Mouse (Mus musculus): ENCODE results near the gene Alg1. TPM values are rescaled to one million over a fixed set of nuclear protein-coding genes. Genes with fewer than 3 reads are reported as not detected.

Alg1 gene
- polyA plus RNA-seq, 1 experiment: not detected

DNA sequence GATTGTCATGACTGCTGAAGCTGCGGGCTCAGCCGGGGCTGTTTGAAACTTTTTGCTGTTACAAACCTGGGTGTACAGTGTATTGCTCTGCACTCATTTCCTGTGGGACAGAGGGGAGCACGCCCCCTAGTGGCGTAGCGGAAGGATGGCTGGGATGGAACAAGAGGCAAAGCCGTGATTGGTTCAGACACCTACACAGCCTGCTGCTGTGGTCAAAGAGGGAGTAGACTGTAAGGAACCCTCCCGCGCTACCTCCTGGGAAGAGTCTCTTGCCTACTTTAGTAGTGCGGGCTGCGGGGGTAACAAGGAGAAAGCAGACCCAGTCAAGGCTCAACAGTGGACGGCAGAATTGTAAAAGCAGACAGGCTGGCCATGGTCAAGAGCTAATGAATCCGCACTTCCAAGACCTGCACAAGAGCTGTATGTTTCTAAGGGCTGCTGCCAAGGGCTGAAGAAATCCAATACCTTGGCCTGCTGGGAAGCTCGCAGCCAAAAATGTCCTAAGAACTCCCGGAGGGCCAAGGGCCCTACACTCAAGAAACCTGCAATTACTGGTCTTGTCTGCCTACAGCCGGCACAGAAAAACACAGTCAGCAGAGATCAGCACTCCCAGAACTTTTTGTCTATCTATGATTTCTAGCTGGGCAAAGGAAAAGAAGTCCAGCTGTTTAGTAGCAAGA, 21.1 kb downstream of the Alg1 start:
- Histone ChIP-seq H3K4me3 (ENCODE audit: insufficient read depth, low read depth, low read length) (0 out of 2 replicates have a peak overlapping the region, but pooled peaks have one; percentile 3), H3K27ac (ENCODE audit: insufficient read depth, low read depth, low read length) (no peak overlapping the region)

DNA sequence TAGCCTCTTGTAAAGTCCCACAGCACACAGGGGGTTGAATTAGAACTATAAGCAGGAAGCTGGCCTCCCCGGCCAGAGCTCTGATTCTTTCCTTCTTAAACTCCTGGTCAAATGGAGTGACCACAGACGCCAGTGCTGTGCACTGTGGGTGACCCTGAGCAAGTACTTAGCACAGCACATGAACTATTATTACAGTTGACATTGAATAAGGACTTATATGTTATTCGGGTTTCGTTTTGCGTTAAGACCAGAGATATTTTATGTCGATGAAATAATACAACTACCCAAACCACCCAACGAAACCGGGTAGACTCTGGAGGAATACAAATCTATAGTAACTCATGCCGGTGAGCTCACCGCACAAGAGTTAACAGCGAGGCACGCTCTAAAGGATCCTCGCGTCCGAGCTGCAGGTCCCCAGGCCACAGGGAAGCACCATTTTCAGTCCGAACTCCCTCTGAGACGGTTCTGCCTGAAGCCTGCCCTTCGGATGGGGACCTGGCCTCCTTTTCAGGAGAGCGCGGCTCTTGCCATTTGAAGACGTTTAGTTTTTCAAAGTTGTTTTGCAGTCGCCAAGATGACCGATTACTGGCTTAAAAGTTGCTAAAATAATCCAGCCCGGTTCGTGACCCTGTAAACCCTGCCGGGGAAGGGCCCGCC, 21.8 kb downstream of the Alg1 start:
- 0 out of 2 replicates have a peak overlapping the region, but pooled peaks have one; percentile 17 for H3K27ac ChIP-seq (ENCODE audit: insufficient read depth, low read depth, low read length)
- TF ChIP-seq CTCF (IDR thresholded peaks at IDR 0.05; ENCODE audit: insufficient read depth, low read depth, low read length) (no peak), POLR2A (IDR thresholded peaks at IDR 0.05; ENCODE audit: insufficient read depth, low read depth, low read length) (no peak)
- H3K4me3 ChIP-seq (ENCODE audit: insufficient read depth, low read depth, low read length): peak overlapping the region; percentile 55
- H3K4me1 ChIP-seq (ENCODE audit: control insufficient read depth, insufficient read depth, low read length): peaks cover 11% of the 10 kb centered on the region
- WGBS: 5% methylated on average over 27 of the region's 27 CpGs

More for the DNA sequence above, 21.1 kb downstream of the Alg1 start:
- peaks cover 11% of the 10 kb centered on the region for H3K4me1 ChIP-seq (ENCODE audit: control insufficient read depth, insufficient read depth, low read length)
- 13% methylated on average over 15 of the region's 15 CpGs for WGBS
- TF ChIP-seq POLR2A (IDR thresholded peaks at IDR 0.05; ENCODE audit: insufficient read depth, low read depth, low read length): no peak
- peak; percentile 72; the same call in 1 of the 2 replicates for TF ChIP-seq CTCF (IDR thresholded peaks at IDR 0.05; ENCODE audit: insufficient read depth, low read depth, low read length)

DNA sequence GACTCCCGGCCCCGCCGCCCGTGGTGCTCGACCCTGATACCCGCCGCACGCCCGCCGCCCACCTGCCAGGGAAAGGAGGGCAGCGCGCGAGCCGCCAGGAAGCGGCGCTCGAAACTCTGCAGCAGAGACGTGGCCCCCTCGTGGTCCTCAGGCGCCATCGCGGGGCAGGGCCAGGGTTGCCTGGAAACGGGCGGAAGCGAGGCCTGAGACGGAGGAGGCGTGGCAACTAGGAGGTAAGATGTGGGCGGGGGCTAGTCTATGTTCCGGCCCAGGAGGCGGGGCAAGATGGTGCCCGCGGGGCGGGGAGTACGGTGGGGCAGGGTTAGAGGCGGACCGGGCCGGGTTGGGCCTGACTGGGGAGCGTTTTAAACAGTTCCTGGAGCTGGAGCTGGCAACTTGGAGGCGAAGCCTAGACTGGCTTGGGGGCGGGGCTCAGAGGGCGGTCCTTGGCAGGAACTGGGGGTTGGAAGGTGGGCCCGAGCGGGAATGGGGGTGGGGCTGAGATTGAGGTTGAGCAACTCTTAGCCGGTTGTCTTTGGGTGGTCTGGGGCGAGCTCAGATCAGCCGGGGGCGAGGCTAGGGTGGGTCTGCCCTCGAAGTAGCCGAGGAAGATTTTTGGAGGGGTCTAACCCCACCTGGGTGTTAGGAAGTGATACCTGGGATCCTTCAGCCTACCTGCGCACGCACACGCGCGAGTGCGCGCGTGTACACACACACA, 22.5 kb downstream of the Alg1 start, which contains the start of gene Eef2kmt:
Gene Eef2kmt, minus strand, starts transcription at position 205 of the 718 bp plus-strand sequence.
- peak within 1 kb of the TSS; percentile 55 for H3K4me3 ChIP-seq (ENCODE audit: insufficient read depth, low read depth, low read length)
- H3K4me1 ChIP-seq (ENCODE audit: control insufficient read depth, insufficient read depth, low read length): peaks cover 11% of the 10 kb centered on the region
- TF ChIP-seq CTCF (IDR thresholded peaks at IDR 0.05; ENCODE audit: insufficient read depth, low read depth, low read length): peak; percentile 62; the same call in 1 of the 2 replicates
- TF ChIP-seq POLR2A (IDR thresholded peaks at IDR 0.05; ENCODE audit: insufficient read depth, low read depth, low read length): peak; percentile 36; the same call in 1 of the 2 replicates
- WGBS: 2% methylated on average over 57 of the region's 57 CpGs
- H3K27ac ChIP-seq (ENCODE audit: insufficient read depth, low read depth, low read length): 0 out of 2 replicates have a peak within 1 kb of the TSS, but pooled peaks have one; percentile 17

- Histone ChIP-seq H3K4me1 (ENCODE audit: control insufficient read depth, insufficient read depth, low read length) (no peaks in the 10 kb centered on the region), H3K27ac (ENCODE audit: insufficient read depth, low read depth, low read length) (no peak overlapping the region), H3K4me3 (ENCODE audit: insufficient read depth, low read depth, low read length) (no peak overlapping the region)
- TF ChIP-seq CTCF (IDR thresholded peaks at IDR 0.05; ENCODE audit: insufficient read depth, low read depth, low read length): no peak
- no peak for TF ChIP-seq POLR2A (IDR thresholded peaks at IDR 0.05; ENCODE audit: insufficient read depth, low read depth, low read length)
- WGBS: 88% methylated on average over 8 of the region's 8 CpGs
Measured at GRCm38 (mm10) chr16:5263156-5263555, 29.7 kb downstream of the Alg1 start.

- 92% methylated on average over 7 of the region's 7 CpGs for WGBS
- no peak overlapping the region for H3K27ac ChIP-seq (ENCODE audit: insufficient read depth, low read depth, low read length)
- no peak for TF ChIP-seq CTCF (IDR thresholded peaks at IDR 0.05; ENCODE audit: insufficient read depth, low read depth, low read length)
- TF ChIP-seq POLR2A (IDR thresholded peaks at IDR 0.05; ENCODE audit: insufficient read depth, low read depth, low read length): no peak
- H3K4me1 ChIP-seq (ENCODE audit: control insufficient read depth, insufficient read depth, low read length): no peaks in the 10 kb centered on the region
- H3K4me3 ChIP-seq (ENCODE audit: insufficient read depth, low read depth, low read length): no peak overlapping the region
Measured at GRCm38 (mm10) chr16:5263926-5264325, 30.5 kb downstream of the Alg1 start.

GRCm38 (mm10) chr16:5271411-5272035, 38.1 kb downstream of the Alg1 start:
- Histone ChIP-seq H3K4me1 (ENCODE audit: control insufficient read depth, insufficient read depth, low read length) (no peaks in the 10 kb centered on the region), H3K27ac (ENCODE audit: insufficient read depth, low read depth, low read length) (no peak overlapping the region), H3K4me3 (ENCODE audit: insufficient read depth, low read depth, low read length) (no peak overlapping the region)
- TF ChIP-seq POLR2A (IDR thresholded peaks at IDR 0.05; ENCODE audit: insufficient read depth, low read depth, low read length) (no peak), CTCF (IDR thresholded peaks at IDR 0.05; ENCODE audit: insufficient read depth, low read depth, low read length) (no peak)
- 90% methylated on average over 4 of the region's 4 CpGs for WGBS

DNA sequence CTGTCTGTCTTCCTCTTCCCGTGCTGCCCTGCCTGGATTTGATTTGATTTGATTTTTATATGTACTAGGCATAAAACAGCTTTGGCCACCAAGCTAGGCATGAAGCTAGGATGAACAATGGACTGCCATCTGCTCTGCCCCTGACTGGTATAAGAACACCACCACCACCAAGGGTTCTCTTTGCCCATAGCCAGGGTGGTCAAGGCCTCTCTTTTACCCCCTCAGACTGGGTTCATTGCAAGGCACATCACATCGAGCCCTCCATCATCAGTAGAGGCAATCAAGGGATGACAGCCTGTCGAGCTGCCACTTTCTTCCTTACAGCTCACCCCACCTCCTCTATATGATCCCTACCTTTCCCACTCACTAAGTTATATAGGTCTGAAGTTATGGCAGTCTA, 39.0 kb downstream of the Alg1 start:
- WGBS: 84% methylated on average over 3 of the region's 3 CpGs
- H3K4me1 ChIP-seq (ENCODE audit: control insufficient read depth, insufficient read depth, low read length): no peaks in the 10 kb centered on the region
- TF ChIP-seq POLR2A (IDR thresholded peaks at IDR 0.05; ENCODE audit: insufficient read depth, low read depth, low read length): no peak
- TF ChIP-seq CTCF (IDR thresholded peaks at IDR 0.05; ENCODE audit: insufficient read depth, low read depth, low read length): no peak
- no peak overlapping the region for H3K4me3 ChIP-seq (ENCODE audit: insufficient read depth, low read depth, low read length)
- H3K27ac ChIP-seq (ENCODE audit: insufficient read depth, low read depth, low read length): no peak overlapping the region

- WGBS: 73% methylated on average over 5 of the region's 5 CpGs
- H3K4me3 ChIP-seq (ENCODE audit: insufficient read depth, low read depth, low read length): no peak overlapping the region
- TF ChIP-seq POLR2A (IDR thresholded peaks at IDR 0.05; ENCODE audit: insufficient read depth, low read depth, low read length) (no peak), CTCF (IDR thresholded peaks at IDR 0.05; ENCODE audit: insufficient read depth, low read depth, low read length) (no peak)
- H3K4me1 ChIP-seq (ENCODE audit: control insufficient read depth, insufficient read depth, low read length): no peaks in the 10 kb centered on the region
- H3K27ac ChIP-seq (ENCODE audit: insufficient read depth, low read depth, low read length): no peak overlapping the region
Measured at GRCm38 (mm10) chr16:5279571-5280222, 46.3 kb downstream of the Alg1 start.
